Mouse (Mus musculus) neural tube, embryonic 14.5 days (tissue): ENCODE measurements around the gene Lamtor2. TPM values are rescaled to one million over a fixed set of nuclear protein-coding genes. Genes with fewer than 3 reads are reported as not detected.
"Not testable (repeated sequence)": the region's sequence is repeated elsewhere in the genome, so short reads cannot be mapped to it uniquely, and the experiment has no call there.

Experiments
- ATAC-seq: fragments of 200-750 bp; cut with Nextera tagmentation; 2 replicates; pipeline ENCODE4 v1.8.0; 2017; ENCODE audit warnings: low read depth, mild to moderate bottlenecking, moderate TSS enrichment, moderate library complexity
- H3K27ac ChIP-seq: fragments of 300-500 bp; sonication (generic); 2 replicates; pipeline ENCODE4 v1.5.1; 2014; ENCODE audit warnings: low read depth, mild to moderate bottlenecking, control low read depth, low read length, moderate library complexity, mixed read lengths
- H3K27me3 ChIP-seq: fragments of 300-500 bp; sonication (generic); 2 replicates; pipeline ENCODE4 v1.6.1; 2014; ENCODE audit warnings: low read length; ENCODE audit not compliant: control insufficient read depth, insufficient read depth
- H3K36me3 ChIP-seq: fragments of 300-500 bp; sonication (generic); 2 replicates; pipeline ENCODE4 v1.6.1; 2014; ENCODE audit warnings: low read length, mixed read lengths; ENCODE audit not compliant: control insufficient read depth, insufficient read depth
- H3K4me1 ChIP-seq: fragments of 300-500 bp; sonication (generic); 2 replicates; pipeline ENCODE4 v1.6.1; 2014; ENCODE audit warnings: low read length; ENCODE audit not compliant: control insufficient read depth, insufficient read depth
- H3K4me2 ChIP-seq: fragments of 300-500 bp; sonication (generic); 2 replicates; pipeline ENCODE4 v1.6.1; 2014; ENCODE audit warnings: mild to moderate bottlenecking, low read depth, low read length, control low read depth
- H3K4me3 ChIP-seq: fragments of 300-500 bp; sonication (generic); 2 replicates; pipeline ENCODE4 v1.5.1; 2014; ENCODE audit warnings: low read depth, low read length, control low read depth, mixed read lengths
- H3K9ac ChIP-seq: fragments of 300-500 bp; sonication (generic); replicated peaks from 2 replicates; pipeline ENCODE4 v1.6.1; 2014; ENCODE audit warnings: low read depth, mild to moderate bottlenecking, control low read depth, low read length, mixed read lengths
- H3K9me3 ChIP-seq: fragments of 300-500 bp; sonication (generic); 2 replicates; pipeline ENCODE4 v1.6.1; 2016; ENCODE audit warnings: low read length; ENCODE audit not compliant: control insufficient read depth
- WGBS: fragments of 180-500 bp; shearing (Covaris S2); extraction: QIAGEN DNeasy Blood & Tissue Kit; methylation state at CpG from one replicate; pipeline ENCODE4 v1.1.7; 2014; 5-methylcytosine and 5-hydroxymethylcytosine counted together
- polyA plus RNA-seq: library from polyadenylated mRNA; unstranded; fragments of >200 nt; fragmentation: Nextera tagmentation; extraction: Ambion mirVana; gene quantifications from 2 replicates; pipeline ENCODE4 v1.2.1, GENCODE M21; 2014

The Lamtor2 gene
- 97.0 and 106 TPM in 2 replicates for polyA plus RNA-seq

- H3K27me3 ChIP-seq = no peaks in the 10 kb centered on the region
- peaks cover 10% of the 10 kb centered on the region for H3K36me3 ChIP-seq
- 2% methylated on average over 48 of the region's 48 CpGs for WGBS
- H3K27ac ChIP-seq = peak within 1 kb of the TSS; percentile 92
- H3K9me3 ChIP-seq = no peaks in the 10 kb centered on the region
- ATAC-seq = peak; percentile 90
- H3K4me2 ChIP-seq = peak within 1 kb of the TSS; percentile 86
- H3K4me3 ChIP-seq = peak within 1 kb of the TSS; percentile 52
- H3K4me1 ChIP-seq = peaks cover 25% of the 10 kb centered on the region
- H3K9ac ChIP-seq = peak within 1 kb of the TSS; percentile 89
Observed at GRCm38 (mm10) chr3:88552676-88553524, at the start of gene Lamtor2. Lamtor2 (minus strand) TSS chr3:88553074.

- no peak overlapping the region for H3K9ac ChIP-seq
- WGBS = 65% methylated on average over 4 of the region's 4 CpGs
- no peaks in the 10 kb centered on the region for H3K4me1 ChIP-seq
- H3K27ac ChIP-seq = no peak overlapping the region
- no peak overlapping the region for H3K4me3 ChIP-seq
- no peak overlapping the region for H3K4me2 ChIP-seq
- no peaks in the 10 kb centered on the region for H3K9me3 ChIP-seq
- H3K36me3 ChIP-seq = no peaks in the 10 kb centered on the region
- no peaks in the 10 kb centered on the region for H3K27me3 ChIP-seq
- ATAC-seq = no peak
Observed at GRCm38 (mm10) chr3:88602466-88602865, 49.6 kb upstream of the Lamtor2 start.

GRCm38 (mm10) chr3:88596547-88596946 lies 43.7 kb upstream of the Lamtor2 start:
- not testable (repeated sequence) for H3K36me3 ChIP-seq, H3K27ac ChIP-seq, H3K9me3 ChIP-seq, H3K4me3 ChIP-seq, H3K9ac ChIP-seq, ATAC-seq, H3K4me2 ChIP-seq, H3K27me3 ChIP-seq, H3K4me1 ChIP-seq
- 85% methylated on average over 4 of the region's 4 CpGs for WGBS

- Histone ChIP-seq H3K36me3 (no peaks in the 10 kb centered on the region), H3K4me3 (no peak overlapping the region), H3K9ac (no peak overlapping the region), H3K4me2 (no peak overlapping the region), H3K27me3 (no peaks in the 10 kb centered on the region), H3K4me1 (no peaks in the 10 kb centered on the region), H3K27ac (no peak overlapping the region), H3K9me3 (no peaks in the 10 kb centered on the region)
- WGBS = 69% methylated on average over 10 of the region's 10 CpGs
- ATAC-seq = no peak
Observed at GRCm38 (mm10) chr3:88593893-88594580, 41.2 kb upstream of the Lamtor2 start.

- 79% methylated on average over 10 of the region's 10 CpGs for WGBS
- Histone ChIP-seq H3K4me1 (no peaks in the 10 kb centered on the region), H3K4me2 (no peak overlapping the region), H3K4me3 (no peak overlapping the region), H3K9me3 (no peaks in the 10 kb centered on the region), H3K27me3 (no peaks in the 10 kb centered on the region), H3K36me3 (peaks cover 3% of the 10 kb centered on the region), H3K27ac (no peak overlapping the region), H3K9ac (no peak overlapping the region)
- no peak for ATAC-seq
Observed at GRCm38 (mm10) chr3:88592942-88593576, 40.2 kb upstream of the Lamtor2 start.

- no peak overlapping the region for H3K4me3 ChIP-seq
- H3K9me3 ChIP-seq = no peaks in the 10 kb centered on the region
- H3K4me1 ChIP-seq = no peaks in the 10 kb centered on the region
- no peak overlapping the region for H3K27ac ChIP-seq
- H3K4me2 ChIP-seq = no peak overlapping the region
- H3K36me3 ChIP-seq = peaks cover 12% of the 10 kb centered on the region
- H3K9ac ChIP-seq = 0 out of 2 replicates have a peak overlapping the region, but pooled peaks have one; percentile 21
- no peak; the same call in 1 of the 2 replicates for ATAC-seq
- H3K27me3 ChIP-seq = no peaks in the 10 kb centered on the region
- 31% methylated on average over 9 of the region's 9 CpGs for WGBS
Observed at GRCm38 (mm10) chr3:88591950-88592731, 39.3 kb upstream of the Lamtor2 start.

- 62% methylated on average over 3 of the region's 3 CpGs for WGBS
- Histone ChIP-seq H3K4me1 (no peaks in the 10 kb centered on the region), H3K36me3 (peaks cover 20% of the 10 kb centered on the region), H3K9ac (no peak overlapping the region; the same call in 1 of the 2 replicates), H3K27me3 (no peaks in the 10 kb centered on the region), H3K4me2 (no peak overlapping the region), H3K27ac (no peak overlapping the region), H3K9me3 (no peaks in the 10 kb centered on the region), H3K4me3 (no peak overlapping the region)
- no peak for ATAC-seq
Observed at GRCm38 (mm10) chr3:88591044-88591443, 38.2 kb upstream of the Lamtor2 start.

GRCm38 (mm10) chr3:88590246-88590645 lies 37.4 kb upstream of the Lamtor2 start:
- WGBS = 29% methylated on average over 5 of the region's 5 CpGs

More at GRCm38 (mm10) chr3:88590246-88590645, 37.4 kb upstream of the Lamtor2 start:
- H3K9me3 ChIP-seq = no peaks in the 10 kb centered on the region
- H3K4me1 ChIP-seq = no peaks in the 10 kb centered on the region
- no peak overlapping the region for H3K4me3 ChIP-seq
- H3K27me3 ChIP-seq = no peaks in the 10 kb centered on the region
- ATAC-seq = no peak
- peaks cover 25% of the 10 kb centered on the region for H3K36me3 ChIP-seq
- H3K27ac ChIP-seq = no peak overlapping the region
- H3K4me2 ChIP-seq = no peak overlapping the region
- no peak overlapping the region for H3K9ac ChIP-seq
